Mouse (Mus musculus) heart, postnatal 10 days (tissue): ENCODE measurements around the gene Cyb561. TPM values are rescaled to one million over a fixed set of nuclear protein-coding genes. Genes with fewer than 3 reads are reported as not detected.

Experiments
- total RNA-seq, 2 experiments: library from RNA; stranded (reverse); gene quantifications; 2 replicates each; pipeline ENCODE4 v1.2.3; 2021

Cyb561 gene
- total RNA-seq, 2 experiments from 2014 or later: 8.0 to 15.4 TPM

Other genes with a start within 250 kb of the Cyb561 start
- gene Ace, start 14.6 kb upstream of the Cyb561 start, total RNA-seq: 10 to 100 TPM; 20.4 to 29.1 TPM
- gene Ace3, start 41.3 kb upstream of the Cyb561 start, total RNA-seq: not detected
- under 1 TPM in 1 of 2 experiments, not detected in 1; 0.31 TPM for gene Kcnh6, start 54.8 kb upstream of the Cyb561 start, total RNA-seq
- gene Dcaf7, start 83.5 kb upstream of the Cyb561 start, total RNA-seq: 10 to 100 TPM; 54.6 to 57.6 TPM
- gene Taco1, start 112.7 kb upstream of the Cyb561 start, total RNA-seq: 10 to 100 TPM; 49.4 to 50.1 TPM
- gene Map3k3, start 131.3 kb upstream of the Cyb561 start, total RNA-seq: 10 to 100 TPM; 50.5 to 50.6 TPM
- not detected for gene Gm10840, start 207.5 kb upstream of the Cyb561 start, total RNA-seq
- 10 to 100 TPM; 13.6 to 14.1 TPM for gene Limd2, start 207.5 kb upstream of the Cyb561 start, total RNA-seq
- gene Strada, start 248.8 kb upstream of the Cyb561 start, total RNA-seq: 10 to 100 TPM; 11.1 to 12.9 TPM